Comparison of ENCODE assay signal across 9 mouse cellular contexts in the genomic region with DNA sequence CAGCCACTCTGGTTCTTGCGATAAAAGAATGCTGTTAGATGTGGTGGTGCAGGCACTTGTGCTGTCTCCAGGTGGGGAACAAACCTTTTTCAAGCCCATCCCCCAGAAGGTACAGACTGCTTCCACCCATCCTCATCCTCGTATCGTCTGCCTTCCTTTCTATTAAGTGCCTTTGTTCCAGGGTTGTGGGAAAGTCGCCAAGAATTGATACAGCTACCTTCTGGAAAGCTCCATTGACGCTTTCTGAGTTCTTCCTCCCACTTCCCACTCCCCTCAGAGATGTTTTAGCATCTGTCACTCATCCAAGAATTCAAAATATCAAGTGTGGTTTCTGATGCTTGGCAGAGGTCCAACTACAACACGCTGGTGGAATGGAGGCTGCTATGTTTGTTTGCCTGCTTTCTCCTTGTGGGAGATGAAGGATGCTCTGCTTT. TPM values are rescaled to one million over a fixed set of nuclear protein-coding genes. Genes with fewer than 3 reads are reported as not detected.
DNase-seq lines count a peak whose midpoint lies in the region; ATAC-seq and TF ChIP-seq lines count a peak whose summit lies in the region.
"Had no signal": no experiment of that assay in that cellular context is flagged by ENCODE, and none has a peak within 500 bp of the region (broad histone marks: within the 10 kb centered on the region; RNA-seq: fewer than 3 reads in every experiment).

No protein-coding gene starts in this region.

- H3K4me3 ChIP-seq in layer of hippocampus, adult 2 months, result peak overlapping the region; percentile 49
- peak overlapping the region; percentile 85 for H3K4me3 ChIP-seq in embryonic facial prominence, embryonic 14.5 days (ENCODE audit: low read depth, low read length)
- peak overlapping the region; percentile 80 for H3K4me3 ChIP-seq in hindbrain, embryonic 13.5 days
- peak overlapping the region; percentile 44 for H3K4me3 ChIP-seq in midbrain, embryonic 16.5 days (ENCODE audit: low read depth, low read length)

- peak overlapping the region; percentile 52 for H3K9ac ChIP-seq in embryonic facial prominence, embryonic 14.5 days (ENCODE audit: low read depth, low read length)
- peak overlapping the region; percentile 71 for H3K9ac ChIP-seq in hindbrain, embryonic 13.5 days
- peak overlapping the region; percentile 64 for H3K9ac ChIP-seq in midbrain, embryonic 16.5 days (ENCODE audit: low read depth, low read length)

- peaks cover 15% of the 10 kb centered on the region; the same call in 1 of the 2 replicates for H3K9me3 ChIP-seq in embryonic facial prominence, embryonic 14.5 days (ENCODE audit: control insufficient read depth, low read length)
- no peaks in the 10 kb centered on the region for H3K9me3 ChIP-seq in hindbrain, embryonic 13.5 days
- H3K9me3 ChIP-seq in midbrain, embryonic 16.5 days (replicated peaks; ENCODE audit: control insufficient read depth, low read length, poor library complexity, severe bottlenecking), result no peaks in the 10 kb centered on the region; the same call in 1 of the 2 replicates

- 13% methylated on average over 6 of the region's 6 CpGs for WGBS in embryonic facial prominence, embryonic 14.5 days
- 27% methylated on average over 6 of the region's 6 CpGs for WGBS in hindbrain, embryonic 13.5 days
- WGBS in midbrain, embryonic 16.5 days, result 12% methylated on average over 6 of the region's 6 CpGs

- 0 out of 2 replicates have a peak, but pooled peaks have one; percentile 27 for ATAC-seq in embryonic facial prominence, embryonic 14.5 days (ENCODE audit: low read depth)
- ATAC-seq in hindbrain, embryonic 13.5 days (ENCODE audit: low FRiP score), result peak; percentile 21; the same call in 1 of the 2 replicates
- peak; percentile 21; the same call in 1 of the 2 replicates for ATAC-seq in midbrain, embryonic 16.5 days

- peak; percentile 43 to 55 for DNase-seq in layer of hippocampus, adult 2 months (ENCODE audit: low spot score in 2 of 2)
- no peak for DNase-seq in layer of hippocampus, adult 9-10 months (ENCODE audit: low spot score)
- peak; percentile 66 for DNase-seq in embryonic facial prominence, embryonic 14.5 days (ENCODE audit: low spot score)
- DNase-seq in thymus, postnatal 25 days, result no peak
- DNase-seq in adrenal gland, postnatal 10 days, result no peak
- DNase-seq in cerebellum, adult 11-12 months, result no peak

- H3K4me2 ChIP-seq in embryonic facial prominence, embryonic 14.5 days (ENCODE audit: low read depth, low read length), result peak overlapping the region; percentile 88
- peak overlapping the region; percentile 92 for H3K4me2 ChIP-seq in hindbrain, embryonic 13.5 days
- H3K4me2 ChIP-seq in midbrain, embryonic 16.5 days (ENCODE audit: low read length), result peak overlapping the region; percentile 65

- no peak for TF ChIP-seq CTCF in layer of hippocampus, adult 2 months (conservative IDR thresholded peaks at IDR 0.05)

- peaks cover 26% of the 10 kb centered on the region for H3K4me1 ChIP-seq in embryonic facial prominence, embryonic 14.5 days (ENCODE audit: control insufficient read depth, insufficient read depth, low read length)
- H3K4me1 ChIP-seq in hindbrain, embryonic 13.5 days (replicated peaks), result peaks cover 81% of the 10 kb centered on the region
- H3K4me1 ChIP-seq in midbrain, embryonic 16.5 days (ENCODE audit: control insufficient read depth, insufficient read depth, low read length), result peaks cover 42% of the 10 kb centered on the region

- no peaks in the 10 kb centered on the region for H3K27me3 ChIP-seq in embryonic facial prominence, embryonic 14.5 days (replicated peaks; ENCODE audit: control insufficient read depth, insufficient read depth, low read length)
- H3K27me3 ChIP-seq in hindbrain, embryonic 13.5 days, result no peaks in the 10 kb centered on the region
- no peaks in the 10 kb centered on the region for H3K27me3 ChIP-seq in midbrain, embryonic 16.5 days (ENCODE audit: control insufficient read depth, insufficient read depth, low read depth, low read length)

- peaks cover 70% of the 10 kb centered on the region for H3K36me3 ChIP-seq in embryonic facial prominence, embryonic 14.5 days (ENCODE audit: control insufficient read depth, insufficient read depth, low read length)
- H3K36me3 ChIP-seq in hindbrain, embryonic 13.5 days, result peaks cover 43% of the 10 kb centered on the region
- peaks cover 5% of the 10 kb centered on the region; the same call in 1 of the 2 replicates for H3K36me3 ChIP-seq in midbrain, embryonic 16.5 days (ENCODE audit: control insufficient read depth, insufficient read depth, low read length)

- H3K27ac ChIP-seq in layer of hippocampus, adult 2 months, result peak overlapping the region; percentile 66
- H3K27ac ChIP-seq in embryonic facial prominence, embryonic 14.5 days (replicated peaks; ENCODE audit: low read depth, low read length), result peak overlapping the region; percentile 29; the same call in 1 of the 2 replicates
- peak overlapping the region; percentile 76 for H3K27ac ChIP-seq in hindbrain, embryonic 13.5 days
- H3K27ac ChIP-seq in midbrain, embryonic 16.5 days (ENCODE audit: low read length), result peak overlapping the region; percentile 19

RNA-seq across cellular contexts. Expression of a gene that starts 6.1 kb away (rescaled TPM):
- total RNA-seq in layer of hippocampus, adult 2 months (2021), result 10 to 100 TPM; 29.4 to 34.5 TPM
- polyA plus RNA-seq in embryonic facial prominence, embryonic 14.5 days (2014; fragmentation: Nextera tagmentation; extraction: Ambion mirVana), result 16.6 and 17.7 TPM in 2 replicates
- polyA plus RNA-seq in hindbrain, embryonic 13.5 days (2015; fragmentation: Nextera tagmentation; extraction: Ambion mirVana), result 9.9 and 10.0 TPM in 2 replicates
- polyA plus RNA-seq in midbrain, embryonic 16.5 days (2015; fragmentation: Nextera tagmentation; extraction: Ambion mirVana), result 5.9 and 6.8 TPM in 2 replicates
- total RNA-seq in adrenal gland, postnatal 10 days (2021), result 10 to 100 TPM; 15.7 to 24.8 TPM
- total RNA-seq: neutrophil, adult 5-6 weeks had no signal

Comparison
In these comparisons a context has a peak if more than half of its experiments do, and no peak if none do; other contexts are left out.
1. DNase-seq: peak in layer of hippocampus, adult 2 months (2 of 2) and embryonic facial prominence, embryonic 14.5 days (single experiment); none in layer of hippocampus, adult 9-10 months (single experiment), thymus, postnatal 25 days (single experiment), adrenal gland, postnatal 10 days (single experiment) and cerebellum, adult 11-12 months (single experiment).
2. H3K27ac ChIP-seq: peak in every context shown above with its lines; median percentile 76 in hindbrain, embryonic 13.5 days; 66 in layer of hippocampus, adult 2 months; 29 in embryonic facial prominence, embryonic 14.5 days; 19 in midbrain, embryonic 16.5 days.
3. Peak in every context shown above with its lines, with median percentiles within 50 percentile points of each other: H3K4me3 ChIP-seq, ATAC-seq, H3K4me2 ChIP-seq and H3K9ac ChIP-seq.